Mouse (Mus musculus): Measurements from ENCODE around the gene Zc3h13. TPM values are rescaled to one million over a fixed set of nuclear protein-coding genes. Genes with fewer than 3 reads are reported as not detected.

The Zc3h13 gene
- polyA plus RNA-seq, 1 experiment from 2014 or later, result 36.4 TPM

- no peaks in the 10 kb centered on the region for H3K27me3 ChIP-seq (replicated peaks; ENCODE audit: control insufficient read depth, insufficient read depth, low read length)
- H3K4me1 ChIP-seq (ENCODE audit: control insufficient read depth, insufficient read depth, low read length), result no peaks in the 10 kb centered on the region
- ATAC-seq (no peak), DNase-seq (ENCODE audit: low spot score) (no peak)
- no peak overlapping the region for H3K4me2 ChIP-seq (ENCODE audit: low read length)
- H3K27ac ChIP-seq (ENCODE audit: low read depth, low read length), result no peak overlapping the region
- H3K9ac ChIP-seq (ENCODE audit: low read length), result no peak overlapping the region
- no peaks in the 10 kb centered on the region for H3K9me3 ChIP-seq (replicated peaks; ENCODE audit: control insufficient read depth, low read length)
- H3K4me3 ChIP-seq (ENCODE audit: low read depth, low read length), result no peak overlapping the region
- peaks cover 40% of the 10 kb centered on the region for H3K36me3 ChIP-seq (ENCODE audit: control insufficient read depth, insufficient read depth, low read length)
- WGBS, result 90% methylated on average over 5 of the region's 5 CpGs
These were observed 61.9 kb downstream of the Zc3h13 start for GRCm38 (mm10) chr14:75346041-75346440.

- no peaks in the 10 kb centered on the region for H3K9me3 ChIP-seq (replicated peaks; ENCODE audit: control insufficient read depth, low read length)
- H3K4me3 ChIP-seq (ENCODE audit: low read depth, low read length), result no peak overlapping the region
- ATAC-seq (no peak), DNase-seq (ENCODE audit: low spot score) (no peak)
- no peaks in the 10 kb centered on the region for H3K4me1 ChIP-seq (ENCODE audit: control insufficient read depth, insufficient read depth, low read length)
- H3K9ac ChIP-seq (ENCODE audit: low read length), result no peak overlapping the region
- H3K36me3 ChIP-seq (ENCODE audit: control insufficient read depth, insufficient read depth, low read length), result peaks cover 3% of the 10 kb centered on the region; the same call in 1 of the 2 replicates
- H3K4me2 ChIP-seq (ENCODE audit: low read length), result no peak overlapping the region
- 10% methylated on average over 4 of the region's 4 CpGs for WGBS
- H3K27me3 ChIP-seq (replicated peaks; ENCODE audit: control insufficient read depth, insufficient read depth, low read length), result no peaks in the 10 kb centered on the region
- no peak overlapping the region for H3K27ac ChIP-seq (ENCODE audit: low read depth, low read length)
These were observed 67.5 kb downstream of the Zc3h13 start for GRCm38 (mm10) chr14:75351626-75352025.

GRCm38 (mm10) chr14:75363316-75363715 lies 79.1 kb downstream of the Zc3h13 start:
- Histone ChIP-seq H3K4me3 (ENCODE audit: low read depth, low read length) (no peak overlapping the region), H3K27ac (ENCODE audit: low read depth, low read length) (no peak overlapping the region), H3K4me2 (ENCODE audit: low read length) (no peak overlapping the region), H3K27me3 (replicated peaks; ENCODE audit: control insufficient read depth, insufficient read depth, low read length) (no peaks in the 10 kb centered on the region), H3K9me3 (replicated peaks; ENCODE audit: control insufficient read depth, low read length) (no peaks in the 10 kb centered on the region), H3K36me3 (ENCODE audit: control insufficient read depth, insufficient read depth, low read length) (no peaks in the 10 kb centered on the region), H3K9ac (ENCODE audit: low read length) (no peak overlapping the region), H3K4me1 (ENCODE audit: control insufficient read depth, insufficient read depth, low read length) (no peaks in the 10 kb centered on the region)
- DNase-seq (ENCODE audit: low spot score), result no peak
- ATAC-seq, result no peak
- 67% methylated on average over 6 of the region's 6 CpGs for WGBS

- Histone ChIP-seq H3K9me3 (replicated peaks; ENCODE audit: control insufficient read depth, low read length) (no peaks in the 10 kb centered on the region), H3K4me1 (ENCODE audit: control insufficient read depth, insufficient read depth, low read length) (no peaks in the 10 kb centered on the region; the same call in 1 of the 2 replicates), H3K27ac (ENCODE audit: low read depth, low read length) (no peak overlapping the region), H3K9ac (ENCODE audit: low read length) (no peak overlapping the region), H3K27me3 (replicated peaks; ENCODE audit: control insufficient read depth, insufficient read depth, low read length) (no peaks in the 10 kb centered on the region), H3K36me3 (ENCODE audit: control insufficient read depth, insufficient read depth, low read length) (no peaks in the 10 kb centered on the region), H3K4me2 (ENCODE audit: low read length) (no peak overlapping the region), H3K4me3 (ENCODE audit: low read depth, low read length) (no peak overlapping the region)
- peak; percentile 66 for DNase-seq (ENCODE audit: low spot score)
- 84% methylated on average over 9 of the region's 9 CpGs for WGBS
- peak; percentile 52; the same call in 1 of the 2 replicates for ATAC-seq
These were observed 81.3 kb downstream of the Zc3h13 start for GRCm38 (mm10) chr14:75365301-75366035.

GRCm38 (mm10) chr14:75366741-75367140 lies 82.6 kb downstream of the Zc3h13 start:
- no peak for ATAC-seq
- no peak overlapping the region for H3K27ac ChIP-seq (ENCODE audit: low read depth, low read length)

GRCm38 (mm10) chr14:75367503-75367902 lies 83.3 kb downstream of the Zc3h13 start:
- Histone ChIP-seq H3K4me2 (ENCODE audit: low read length) (no peak overlapping the region), H3K9me3 (replicated peaks; ENCODE audit: control insufficient read depth, low read length) (no peaks in the 10 kb centered on the region), H3K27me3 (replicated peaks; ENCODE audit: control insufficient read depth, insufficient read depth, low read length) (no peaks in the 10 kb centered on the region), H3K36me3 (ENCODE audit: control insufficient read depth, insufficient read depth, low read length) (no peaks in the 10 kb centered on the region), H3K9ac (ENCODE audit: low read length) (no peak overlapping the region), H3K4me3 (ENCODE audit: low read depth, low read length) (no peak overlapping the region), H3K4me1 (ENCODE audit: control insufficient read depth, insufficient read depth, low read length) (no peaks in the 10 kb centered on the region; the same call in 1 of the 2 replicates), H3K27ac (ENCODE audit: low read depth, low read length) (no peak overlapping the region)
- ATAC-seq (no peak), DNase-seq (ENCODE audit: low spot score) (no peak)
- 55% methylated on average over 3 of the region's 3 CpGs for whole genome bisulfite sequencing

More at GRCm38 (mm10) chr14:75366741-75367140, 82.6 kb downstream of the Zc3h13 start:
- no peaks in the 10 kb centered on the region; the same call in 1 of the 2 replicates for H3K4me1 ChIP-seq (ENCODE audit: control insufficient read depth, insufficient read depth, low read length)
- no peak overlapping the region for H3K9ac ChIP-seq (ENCODE audit: low read length)
- no peaks in the 10 kb centered on the region for H3K9me3 ChIP-seq (replicated peaks; ENCODE audit: control insufficient read depth, low read length)
- peak; percentile 51 for DNase-seq (ENCODE audit: low spot score)
- H3K27me3 ChIP-seq (replicated peaks; ENCODE audit: control insufficient read depth, insufficient read depth, low read length), result no peaks in the 10 kb centered on the region
- WGBS, result 36% methylated on average over 11 of the region's 11 CpGs
- no peak overlapping the region for H3K4me3 ChIP-seq (ENCODE audit: low read depth, low read length)
- no peak overlapping the region for H3K4me2 ChIP-seq (ENCODE audit: low read length)
- H3K36me3 ChIP-seq (ENCODE audit: control insufficient read depth, insufficient read depth, low read length), result no peaks in the 10 kb centered on the region

- DNase-seq (ENCODE audit: low spot score) (peak; percentile 45), ATAC-seq (no peak)
- no peaks in the 10 kb centered on the region for H3K27me3 ChIP-seq (replicated peaks; ENCODE audit: control insufficient read depth, insufficient read depth, low read length)
- no peak overlapping the region for H3K4me2 ChIP-seq (ENCODE audit: low read length)
- H3K27ac ChIP-seq (ENCODE audit: low read depth, low read length), result no peak overlapping the region
- H3K9ac ChIP-seq (ENCODE audit: low read length), result no peak overlapping the region
- H3K9me3 ChIP-seq (replicated peaks; ENCODE audit: control insufficient read depth, low read length), result no peaks in the 10 kb centered on the region
- H3K4me3 ChIP-seq (ENCODE audit: low read depth, low read length), result no peak overlapping the region
- H3K4me1 ChIP-seq (ENCODE audit: control insufficient read depth, insufficient read depth, low read length), result no peaks in the 10 kb centered on the region; the same call in 1 of the 2 replicates
- no peaks in the 10 kb centered on the region for H3K36me3 ChIP-seq (ENCODE audit: control insufficient read depth, insufficient read depth, low read length)
- 51% methylated on average over 5 of the region's 5 CpGs for WGBS
These were observed 85.7 kb downstream of the Zc3h13 start for GRCm38 (mm10) chr14:75369880-75370279.

- Histone ChIP-seq H3K4me3 (ENCODE audit: low read depth, low read length) (no peak overlapping the region), H3K9ac (ENCODE audit: low read length) (no peak overlapping the region), H3K36me3 (ENCODE audit: control insufficient read depth, insufficient read depth, low read length) (no peaks in the 10 kb centered on the region), H3K27ac (ENCODE audit: low read depth, low read length) (no peak overlapping the region), H3K9me3 (replicated peaks; ENCODE audit: control insufficient read depth, low read length) (no peaks in the 10 kb centered on the region), H3K4me1 (ENCODE audit: control insufficient read depth, insufficient read depth, low read length) (peaks cover 2% of the 10 kb centered on the region; the same call in 1 of the 2 replicates), H3K27me3 (replicated peaks; ENCODE audit: control insufficient read depth, insufficient read depth, low read length) (no peaks in the 10 kb centered on the region), H3K4me2 (ENCODE audit: low read length) (no peak overlapping the region)
- 62% methylated on average over 11 of the region's 11 CpGs for WGBS
- no peak for ATAC-seq
- DNase-seq (ENCODE audit: low spot score), result no peak
These were observed 90.9 kb downstream of the Zc3h13 start for GRCm38 (mm10) chr14:75375006-75375598.

- no peak overlapping the region for H3K9ac ChIP-seq (ENCODE audit: low read length)
- no peak overlapping the region for H3K4me3 ChIP-seq (ENCODE audit: low read depth, low read length)
- no peaks in the 10 kb centered on the region; the same call in 1 of the 2 replicates for H3K9me3 ChIP-seq (replicated peaks; ENCODE audit: control insufficient read depth, low read length)
- 0 out of 2 replicates have a peak, but pooled peaks cover 2% of the 10 kb centered on the region for H3K4me1 ChIP-seq (ENCODE audit: control insufficient read depth, insufficient read depth, low read length)
- H3K27me3 ChIP-seq (replicated peaks; ENCODE audit: control insufficient read depth, insufficient read depth, low read length), result no peaks in the 10 kb centered on the region
- DNase-seq (ENCODE audit: low spot score) (no peak), ATAC-seq (no peak)
- no peaks in the 10 kb centered on the region for H3K36me3 ChIP-seq (ENCODE audit: control insufficient read depth, insufficient read depth, low read length)
- 54% methylated on average over 2 of the region's 2 CpGs for WGBS
- no peak overlapping the region for H3K27ac ChIP-seq (ENCODE audit: low read depth, low read length)
- no peak overlapping the region for H3K4me2 ChIP-seq (ENCODE audit: low read length)
These were observed 92.1 kb downstream of the Zc3h13 start for GRCm38 (mm10) chr14:75376256-75376655.
